Mouse (Mus musculus): ENCODE results near the gene Tfcp2.

- TF ChIP-seq SIN3A (IDR thresholded peaks at IDR 0.05; ENCODE audit: low read length), result no peak
- no peak for TF ChIP-seq IRF4 (IDR thresholded peaks at IDR 0.05; ENCODE audit: low read depth, low read length)
Observed at GRCm38 (mm10) chr15:100550280-100550679, 1.5 kb downstream of the Tfcp2 start.
